Mouse (Mus musculus) heart, postnatal 10 days (tissue): ENCODE measurements around the gene Timm10b. TPM values are rescaled to one million over a fixed set of nuclear protein-coding genes. Genes with fewer than 3 reads are reported as not detected.

Experiments used
- DNase-seq, 2 experiments: peaks; one replicate each; pipeline ENCODE4 v3.0.0; 2021
- intact Hi-C: fragments of 180-260 bp; cut with DNase I; formaldehyde crosslinking; loops from one replicate; pipeline ENCODE4 v1.15.1; 2025
- total RNA-seq, 2 experiments: library from RNA; stranded (reverse); gene quantifications; 2 replicates each; pipeline ENCODE4 v1.2.3; 2021

Gene Timm10b
- 100 to 1,000 TPM in 1 of 2 experiments, 10 to 100 TPM in 1; 97.3 to 100 TPM for total RNA-seq

- intact Hi-C loops = loop anchor here (2.0 to 5.0 kb wide), 3 partner anchors 85 to 173 kb away; partner anchors contain the start of genes Ilk, Mrpl17, Rrp8 and Smpd1
- no peak for DNase-seq
Measured at GRCm38 (mm10) chr7:105639756-105640155, at the start of gene Timm10b. TSS of gene Timm10b (plus strand) at chr7:105640056.

- intact Hi-C loops = no loop called here
- DNase-seq = no peak
Measured at GRCm38 (mm10) chr7:105590097-105590496, 49.8 kb upstream of the Timm10b start.

- peak; percentile 77 to 87 for DNase-seq
- intact Hi-C loops = loop anchor here (2.0 to 10.0 kb wide), 2 partner anchors 48 to 82 kb away; partner anchors contain the start of gene Smpd1
Measured at GRCm38 (mm10) chr7:105602860-105603623, 36.8 kb upstream of the Timm10b start.

- intact Hi-C loops = loop anchor here (10.0 kb wide), 1 partner anchor 76 kb away; no protein-coding TSS in a partner anchor
- DNase-seq = no peak
Measured at GRCm38 (mm10) chr7:105608467-105608866, 31.4 kb upstream of the Timm10b start.

GRCm38 (mm10) chr7:105611767-105612166 is 28.1 kb upstream of the Timm10b start:
- DNase-seq = no peak
- intact Hi-C loops = no loop called here

- intact Hi-C loops = no loop called here
Measured at GRCm38 (mm10) chr7:105614400-105614799, 25.5 kb upstream of the Timm10b start.

GRCm38 (mm10) chr7:105615720-105616119 is 24.1 kb upstream of the Timm10b start:
- intact Hi-C loops = no loop called here
- DNase-seq = no peak

More at GRCm38 (mm10) chr7:105614400-105614799, 25.5 kb upstream of the Timm10b start:
- DNase-seq = no peak

- intact Hi-C loops = no loop called here
Measured at GRCm38 (mm10) chr7:105616561-105616960, 23.3 kb upstream of the Timm10b start.

GRCm38 (mm10) chr7:105617810-105618209 is 22.0 kb upstream of the Timm10b start:
- intact Hi-C loops = no loop called here

More at GRCm38 (mm10) chr7:105616561-105616960, 23.3 kb upstream of the Timm10b start:
- DNase-seq = peak; percentile 28 to 38

GRCm38 (mm10) chr7:105619701-105620100 is 20.2 kb upstream of the Timm10b start:
- no peak for DNase-seq
- intact Hi-C loops = loop anchor here (10.0 kb wide), 1 partner anchor 215 kb away; the partner anchor contains the start of genes Cnga4 and Fam160a2

More at GRCm38 (mm10) chr7:105617810-105618209, 22.0 kb upstream of the Timm10b start:
- no peak for DNase-seq

- DNase-seq = no peak
- intact Hi-C loops = loop anchor here (10.0 kb wide), 1 partner anchor 216 kb away; the partner anchor contains the start of genes Cnga4 and Fam160a2
Measured at GRCm38 (mm10) chr7:105621053-105621452, 18.8 kb upstream of the Timm10b start.

- no peak for DNase-seq
- intact Hi-C loops = loop anchor here (10.0 kb wide), 1 partner anchor 217 kb away; the partner anchor contains the start of genes Cnga4 and Fam160a2
Measured at GRCm38 (mm10) chr7:105621646-105622292, 18.1 kb upstream of the Timm10b start.

- DNase-seq = no peak
- intact Hi-C loops = loop anchor here (10.0 kb wide), 1 partner anchor 221 kb away; the partner anchor contains the start of genes Cnga4 and Fam160a2
Measured at GRCm38 (mm10) chr7:105625397-105625796, 14.5 kb upstream of the Timm10b start.

- intact Hi-C loops = loop anchor here (10.0 kb wide), 1 partner anchor 224 kb away; the partner anchor contains the start of genes Cnga4 and Fam160a2
- DNase-seq = peak; percentile 83 to 87
Measured at GRCm38 (mm10) chr7:105628633-105629032, 11.2 kb upstream of the Timm10b start.

GRCm38 (mm10) chr7:105632551-105632972 is 7.3 kb upstream of the Timm10b start:
- peak; percentile 24 to 33 for DNase-seq
- intact Hi-C loops = no loop called here

- intact Hi-C loops = no loop called here
Measured at GRCm38 (mm10) chr7:105633127-105633800, 6.6 kb upstream of the Timm10b start, which contains the start of gene Trim3. TSS of gene Trim3 (minus strand) at chr7:105633571.

GRCm38 (mm10) chr7:105633801-105634135 is 6.1 kb upstream of the Timm10b start:
- intact Hi-C loops = no loop called here
- no peak for DNase-seq

More at GRCm38 (mm10) chr7:105633127-105633800, 6.6 kb upstream of the Timm10b start, which contains the start of gene Trim3:
- peak; percentile 93 for DNase-seq

- intact Hi-C loops = no loop called here
- no peak for DNase-seq
Measured at GRCm38 (mm10) chr7:105634272-105634920, 5.5 kb upstream of the Timm10b start.

- DNase-seq = peak; percentile 30 to 48
- intact Hi-C loops = loop anchor here (5.0 kb wide), 1 partner anchor 102 kb away; the partner anchor contains the start of genes Ilk and Rrp8
Measured at GRCm38 (mm10) chr7:105635726-105636125, 4.1 kb upstream of the Timm10b start.

- DNase-seq = no peak
- intact Hi-C loops = loop anchor here (5.0 kb wide), 1 partner anchor 99 kb away; the partner anchor contains the start of genes Ilk and Rrp8
Measured at GRCm38 (mm10) chr7:105638776-105639175, 1.1 kb upstream of the Timm10b start.
